Mouse (Mus musculus): ENCODE measurements around the gene Hoxa4. TPM values are rescaled to one million over a fixed set of nuclear protein-coding genes. Genes with fewer than 3 reads are reported as not detected.

Hoxa4 gene
- 3.0 TPM for polyA plus RNA-seq (2014; fragmentation: Illumina TruSeq; extraction: RNeasy Lipid Tissue Mini Kit (QIAGEN cat#74804); ENCODE audit: low replicate concordance)

DNA sequence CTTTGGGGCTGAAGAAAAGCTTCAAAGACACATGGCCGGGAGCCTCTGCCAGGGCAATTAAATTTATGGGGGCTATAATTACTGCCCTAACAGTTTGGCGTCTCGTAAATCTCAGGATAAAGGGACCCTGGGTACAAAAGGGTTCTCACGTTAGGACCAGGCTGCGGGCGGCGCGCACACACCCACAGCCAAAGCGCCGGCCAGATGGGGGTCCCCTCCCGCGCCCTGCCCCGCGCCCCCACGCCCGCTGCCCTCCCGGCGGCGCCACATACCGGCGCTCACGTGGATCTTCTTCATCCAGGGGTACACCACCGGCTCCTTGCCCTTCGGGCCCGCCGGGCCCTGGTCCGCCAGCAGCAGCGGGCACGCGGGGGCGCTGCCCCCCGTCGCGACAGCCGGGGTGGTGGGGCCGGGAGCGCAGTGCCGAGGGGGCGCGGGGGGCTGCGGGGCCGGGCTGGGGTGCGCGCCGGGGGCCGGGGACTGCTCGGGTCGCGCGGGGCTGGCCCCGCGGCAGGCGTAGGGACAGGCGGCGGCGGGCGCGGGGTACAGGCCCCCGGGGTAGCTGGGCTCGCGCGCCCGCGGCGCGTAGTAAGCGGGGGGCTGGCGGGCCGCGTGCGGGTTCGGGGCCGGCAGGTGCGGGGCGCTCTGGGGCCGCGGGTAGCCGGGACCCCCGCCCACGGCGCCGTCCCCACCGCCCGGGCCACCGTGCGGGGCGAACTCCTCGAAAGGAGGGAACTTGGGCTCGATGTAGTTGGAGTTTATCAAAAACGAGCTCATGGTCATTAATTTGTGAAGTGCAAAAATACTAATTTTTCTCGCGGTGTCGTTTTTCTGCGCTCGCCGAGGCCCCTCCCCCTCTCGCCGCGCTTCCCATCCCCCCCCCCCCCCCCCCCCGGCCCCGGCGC is at the start of gene Hoxa4:
Gene Hoxa4 (minus strand): TSS at position 848 of the 905 bp plus-strand sequence.

GRCm38 (mm10) chr6:52240389-52241000 is 48.9 kb upstream of the Hoxa4 start, which contains the start of gene Hoxa10:
TSS of gene Hoxa10 (minus strand) at chr6:52240854.

GRCm38 (mm10) chr6:52230516-52231165 is 39.1 kb upstream of the Hoxa4 start, which contains the start of gene Hoxa9:
TSS of gene Hoxa9 (minus strand) at chr6:52231089.

GRCm38 (mm10) chr6:52221337-52221992 is 29.9 kb upstream of the Hoxa4 start, which contains the start of gene Hoxa7:
TSS of gene Hoxa7 (minus strand) at chr6:52221854.

GRCm38 (mm10) chr6:52213119-52213986 is 21.8 kb upstream of the Hoxa4 start, which contains the start of the genes Hoxa3 and Gm28308:
TSS of gene Hoxa3 (minus strand) at chr6:52213336.
TSS of gene Gm28308 (minus strand) at chr6:52213339.

GRCm38 (mm10) chr6:52208072-52208867 is 16.7 kb upstream of the Hoxa4 start, which contains the start of gene Hoxa6:
TSS of gene Hoxa6 (minus strand) at chr6:52208722.

GRCm38 (mm10) chr6:52204050-52204752 is 12.6 kb upstream of the Hoxa4 start, which contains the start of gene Hoxa5:
TSS of gene Hoxa5 (minus strand) at chr6:52204587.

GRCm38 (mm10) chr6:52177061-52177735 is 14.4 kb downstream of the Hoxa4 start, which contains the start of gene 5730596B20Rik:
TSS of gene 5730596B20Rik (plus strand) at chr6:52177498.

GRCm38 (mm10) chr6:52164626-52165440 is 26.7 kb downstream of the Hoxa4 start, which contains the start of gene Hoxa2:
TSS of gene Hoxa2 (minus strand) at chr6:52164831.

GRCm38 (mm10) chr6:52158276-52159051 is 33.1 kb downstream of the Hoxa4 start, which contains the start of gene Hoxa1:
TSS of gene Hoxa1 (minus strand) at chr6:52158317.

Other genes with a start within 250 kb of the Hoxa4 start
- 82.4 TPM for gene Skap2, start 179.2 kb downstream of the Hoxa4 start, polyA plus RNA-seq (2014; fragmentation: Illumina TruSeq; extraction: RNeasy Lipid Tissue Mini Kit (QIAGEN cat#74804); ENCODE audit: low replicate concordance)
- 0.56 TPM for gene Hoxa1, start 33.4 kb downstream of the Hoxa4 start, polyA plus RNA-seq (2014; fragmentation: Illumina TruSeq; extraction: RNeasy Lipid Tissue Mini Kit (QIAGEN cat#74804); ENCODE audit: low replicate concordance)
- gene Hoxa2, start 26.9 kb downstream of the Hoxa4 start, polyA plus RNA-seq (2014; fragmentation: Illumina TruSeq; extraction: RNeasy Lipid Tissue Mini Kit (QIAGEN cat#74804); ENCODE audit: low replicate concordance), result 2.6 TPM
- 0.19 TPM for gene 5730596B20Rik, start 14.3 kb downstream of the Hoxa4 start, polyA plus RNA-seq (2014; fragmentation: Illumina TruSeq; extraction: RNeasy Lipid Tissue Mini Kit (QIAGEN cat#74804); ENCODE audit: low replicate concordance)
- 6.5 TPM for gene Hoxa5, start 12.8 kb upstream of the Hoxa4 start, polyA plus RNA-seq (2014; fragmentation: Illumina TruSeq; extraction: RNeasy Lipid Tissue Mini Kit (QIAGEN cat#74804); ENCODE audit: low replicate concordance)
- gene Hoxa6, start 17.0 kb upstream of the Hoxa4 start, polyA plus RNA-seq (2014; fragmentation: Illumina TruSeq; extraction: RNeasy Lipid Tissue Mini Kit (QIAGEN cat#74804); ENCODE audit: low replicate concordance), result not detected
- 5.9 TPM for gene Hoxa3, start 21.6 kb upstream of the Hoxa4 start, polyA plus RNA-seq (2014; fragmentation: Illumina TruSeq; extraction: RNeasy Lipid Tissue Mini Kit (QIAGEN cat#74804); ENCODE audit: low replicate concordance)
- not detected for gene Gm28308, start 21.6 kb upstream of the Hoxa4 start, polyA plus RNA-seq (2014; fragmentation: Illumina TruSeq; extraction: RNeasy Lipid Tissue Mini Kit (QIAGEN cat#74804); ENCODE audit: low replicate concordance)
- gene Hoxa7, start 30.1 kb upstream of the Hoxa4 start, polyA plus RNA-seq (2014; fragmentation: Illumina TruSeq; extraction: RNeasy Lipid Tissue Mini Kit (QIAGEN cat#74804); ENCODE audit: low replicate concordance), result 0.48 TPM
- 0.59 TPM for gene Hoxa9, start 39.3 kb upstream of the Hoxa4 start, polyA plus RNA-seq (2014; fragmentation: Illumina TruSeq; extraction: RNeasy Lipid Tissue Mini Kit (QIAGEN cat#74804); ENCODE audit: low replicate concordance)
- not detected for gene Hoxa10, start 49.1 kb upstream of the Hoxa4 start, polyA plus RNA-seq (2014; fragmentation: Illumina TruSeq; extraction: RNeasy Lipid Tissue Mini Kit (QIAGEN cat#74804); ENCODE audit: low replicate concordance)
- not detected for gene Hoxa11, start 54.1 kb upstream of the Hoxa4 start, polyA plus RNA-seq (2014; fragmentation: Illumina TruSeq; extraction: RNeasy Lipid Tissue Mini Kit (QIAGEN cat#74804); ENCODE audit: low replicate concordance)
- not detected for gene Hoxa13, start 69.1 kb upstream of the Hoxa4 start, polyA plus RNA-seq (2014; fragmentation: Illumina TruSeq; extraction: RNeasy Lipid Tissue Mini Kit (QIAGEN cat#74804); ENCODE audit: low replicate concordance)
- gene Evx1, start 121.7 kb upstream of the Hoxa4 start, polyA plus RNA-seq (2014; fragmentation: Illumina TruSeq; extraction: RNeasy Lipid Tissue Mini Kit (QIAGEN cat#74804); ENCODE audit: low replicate concordance), result not detected